Mouse (Mus musculus) embryonic facial prominence, embryonic 15.5 days (tissue): ENCODE data around the gene Igf2r. TPM values are rescaled to one million over a fixed set of nuclear protein-coding genes. Genes with fewer than 3 reads are reported as not detected.

Experiments
- ATAC-seq: fragments of 200-750 bp; cut with Nextera tagmentation; 2 replicates; pipeline ENCODE4 v1.8.0; 2017; ENCODE audit warnings: low read depth, moderate TSS enrichment; ENCODE audit not compliant: insufficient number of reproducible peaks, low FRiP score, low TSS enrichment
- H3K27ac ChIP-seq: fragments of 300-500 bp; sonication (generic); replicated peaks from 2 replicates; pipeline ENCODE4 v1.5.1; 2015; ENCODE audit warnings: mild to moderate bottlenecking, inconsistent platforms
- H3K27me3 ChIP-seq: fragments of 300-500 bp; sonication (generic); 2 replicates; pipeline ENCODE4 v1.6.1; 2015; ENCODE audit warnings: inconsistent platforms
- H3K36me3 ChIP-seq: fragments of 300-500 bp; sonication (generic); 2 replicates; pipeline ENCODE4 v1.6.1; 2015; ENCODE audit warnings: mild to moderate bottlenecking, inconsistent platforms
- H3K4me1 ChIP-seq: fragments of 300-500 bp; sonication (generic); 2 replicates; pipeline ENCODE4 v1.6.1; 2015; ENCODE audit warnings: inconsistent platforms
- H3K4me2 ChIP-seq: fragments of 300-500 bp; sonication (generic); replicated peaks from 2 replicates; pipeline ENCODE4 v1.6.1; 2015; ENCODE audit warnings: mild to moderate bottlenecking, inconsistent platforms
- H3K4me3 ChIP-seq: fragments of 300-500 bp; sonication (generic); replicated peaks from 2 replicates; pipeline ENCODE4 v1.5.1; 2015; ENCODE audit warnings: mild to moderate bottlenecking, inconsistent platforms
- H3K9ac ChIP-seq: fragments of 300-500 bp; sonication (generic); 2 replicates; pipeline ENCODE4 v1.6.1; 2015; ENCODE audit warnings: inconsistent platforms
- H3K9me3 ChIP-seq: fragments of 300-500 bp; sonication (generic); replicated peaks from 2 replicates; pipeline ENCODE4 v1.6.1; 2016; ENCODE audit warnings: inconsistent platforms
- WGBS: fragments of 180-500 bp; shearing (Covaris S2); methylation state at CpG from one replicate; pipeline ENCODE4 v1.1.7; 2015; 5-methylcytosine and 5-hydroxymethylcytosine counted together
- polyA plus RNA-seq: library from polyadenylated mRNA; unstranded; fragments of >200 nt; fragmentation: Nextera tagmentation; extraction: Ambion mirVana; gene quantifications from 2 replicates; pipeline ENCODE4 v1.2.1, GENCODE M21; 2015

Igf2r gene
- polyA plus RNA-seq, 1 experiment from 2014 or later = 39.8 TPM

GRCm38 (mm10) chr17:12660572-12661260 lies 108.7 kb downstream of the Igf2r start:
- no peak for ATAC-seq
- no peak overlapping the region for H3K27ac ChIP-seq
- H3K27me3 ChIP-seq = no peaks in the 10 kb centered on the region
- H3K9me3 ChIP-seq = no peaks in the 10 kb centered on the region
- H3K4me2 ChIP-seq = no peak overlapping the region
- 68% methylated on average over 13 of the region's 13 CpGs for WGBS
- H3K4me3 ChIP-seq = no peak overlapping the region
- no peaks in the 10 kb centered on the region for H3K36me3 ChIP-seq
- no peaks in the 10 kb centered on the region for H3K4me1 ChIP-seq
- H3K9ac ChIP-seq = no peak overlapping the region

- Histone ChIP-seq H3K4me2 (no peak overlapping the region), H3K4me1 (no peaks in the 10 kb centered on the region), H3K4me3 (no peak overlapping the region), H3K27me3 (no peaks in the 10 kb centered on the region), H3K36me3 (no peaks in the 10 kb centered on the region), H3K27ac (no peak overlapping the region), H3K9me3 (no peaks in the 10 kb centered on the region), H3K9ac (no peak overlapping the region)
- no peak for ATAC-seq
- WGBS = 86% methylated on average over 10 of the region's 10 CpGs
Measured at GRCm38 (mm10) chr17:12659233-12659632, 110.2 kb downstream of the Igf2r start.

DNA sequence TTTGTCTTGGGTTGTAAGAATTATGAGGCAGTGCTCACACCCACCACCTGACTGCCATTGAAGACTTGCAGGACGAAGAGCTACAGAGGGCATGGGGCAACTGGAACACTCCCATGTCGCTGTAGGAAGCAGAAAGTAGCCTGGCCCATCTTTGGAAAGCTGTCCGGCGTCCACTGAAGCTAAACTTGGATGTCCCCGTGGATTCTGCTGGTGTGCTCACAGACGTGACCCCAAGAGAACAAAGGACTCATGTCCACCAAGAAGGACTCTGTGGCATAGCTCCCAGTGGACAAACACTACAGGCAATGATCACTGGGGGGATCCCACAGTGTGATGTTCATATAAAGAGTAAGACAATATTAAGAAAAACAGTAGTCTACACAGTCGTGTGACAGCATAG lies 110.7 kb downstream of the Igf2r start:
- no peak overlapping the region for H3K4me3 ChIP-seq
- H3K9me3 ChIP-seq = no peaks in the 10 kb centered on the region
- H3K36me3 ChIP-seq = no peaks in the 10 kb centered on the region
- ATAC-seq = no peak
- WGBS = 82% methylated on average over 7 of the region's 7 CpGs
- no peak overlapping the region for H3K4me2 ChIP-seq
- H3K27ac ChIP-seq = no peak overlapping the region
- no peak overlapping the region for H3K9ac ChIP-seq
- no peaks in the 10 kb centered on the region for H3K27me3 ChIP-seq
- H3K4me1 ChIP-seq = no peaks in the 10 kb centered on the region

DNA sequence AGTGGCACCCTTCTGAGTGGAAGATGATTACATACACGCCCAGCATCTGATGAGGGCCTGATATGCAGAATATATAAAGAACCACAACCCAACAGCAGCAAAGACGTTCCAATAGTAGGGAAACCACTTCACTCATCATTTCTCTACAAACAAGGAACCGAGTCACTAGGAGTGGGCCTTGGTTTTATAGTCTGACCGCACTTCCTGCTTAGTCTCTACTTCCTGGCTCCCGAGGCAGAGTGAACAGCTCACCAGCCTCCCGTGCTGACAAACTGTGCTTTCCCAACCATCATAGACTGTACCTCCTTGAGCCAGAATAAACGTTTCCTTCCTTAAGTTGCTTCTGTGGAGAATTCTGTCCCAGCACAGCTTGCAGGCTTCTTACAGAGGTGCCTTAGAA lies 113.6 kb downstream of the Igf2r start:
- no peaks in the 10 kb centered on the region for H3K36me3 ChIP-seq
- no peak for ATAC-seq
- H3K4me3 ChIP-seq = no peak overlapping the region
- H3K4me2 ChIP-seq = no peak overlapping the region
- 63% methylated on average over 7 of the region's 7 CpGs for WGBS
- no peaks in the 10 kb centered on the region for H3K9me3 ChIP-seq
- no peaks in the 10 kb centered on the region for H3K4me1 ChIP-seq
- H3K27ac ChIP-seq = no peak overlapping the region
- no peaks in the 10 kb centered on the region for H3K27me3 ChIP-seq
- H3K9ac ChIP-seq = no peak overlapping the region

GRCm38 (mm10) chr17:12654061-12654460 lies 115.4 kb downstream of the Igf2r start:
- H3K4me3 ChIP-seq = no peak overlapping the region
- 61% methylated on average over 3 of the region's 3 CpGs for WGBS
- H3K9ac ChIP-seq = no peak overlapping the region
- H3K27me3 ChIP-seq = no peaks in the 10 kb centered on the region
- H3K4me1 ChIP-seq = no peaks in the 10 kb centered on the region
- no peak overlapping the region for H3K4me2 ChIP-seq
- H3K27ac ChIP-seq = no peak overlapping the region
- ATAC-seq = no peak
- no peaks in the 10 kb centered on the region for H3K9me3 ChIP-seq
- H3K36me3 ChIP-seq = no peaks in the 10 kb centered on the region

DNA sequence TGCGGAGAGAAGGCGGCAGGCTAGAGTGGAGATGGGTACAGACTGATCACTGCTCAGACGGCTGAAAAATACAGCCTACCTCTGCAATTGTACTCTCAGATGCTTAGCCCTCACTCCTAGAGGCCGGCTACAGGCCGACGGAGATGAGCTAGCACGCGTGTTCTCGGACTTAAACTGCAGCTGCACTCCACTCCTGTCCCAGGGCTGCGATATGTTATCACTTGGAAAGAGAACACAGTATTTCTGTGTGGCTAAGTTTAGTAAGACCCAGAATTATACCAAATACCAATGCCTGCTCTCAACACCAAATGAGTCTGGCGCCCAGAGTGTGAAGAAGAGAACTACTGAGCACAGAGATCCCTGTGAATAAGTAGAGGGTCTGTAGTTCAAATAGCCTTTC lies 116.9 kb downstream of the Igf2r start:
- Histone ChIP-seq H3K36me3 (no peaks in the 10 kb centered on the region), H3K27ac (no peak overlapping the region), H3K4me3 (no peak overlapping the region), H3K27me3 (no peaks in the 10 kb centered on the region), H3K9ac (no peak overlapping the region), H3K4me1 (no peaks in the 10 kb centered on the region), H3K9me3 (no peaks in the 10 kb centered on the region), H3K4me2 (no peak overlapping the region)
- WGBS = 89% methylated on average over 11 of the region's 11 CpGs
- ATAC-seq = no peak

DNA sequence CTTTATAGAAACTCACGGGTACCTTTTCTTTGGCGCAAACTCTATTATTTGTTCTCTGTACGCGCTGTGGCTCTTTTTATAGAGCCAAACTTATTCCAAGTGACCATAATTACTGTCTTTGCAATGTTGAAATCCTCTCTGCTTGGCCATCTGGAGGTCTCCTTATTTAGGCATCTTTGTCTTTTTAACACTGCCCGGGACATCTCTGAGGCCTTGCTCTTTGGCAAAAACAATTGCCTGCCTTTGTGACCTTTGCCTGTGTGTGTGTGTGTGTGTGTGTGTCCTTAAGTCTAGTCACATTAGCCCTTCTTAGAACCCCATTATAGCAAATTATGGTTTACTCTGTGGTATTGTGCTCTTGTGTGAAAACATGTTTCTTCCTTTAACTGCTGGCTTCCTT lies 124.0 kb downstream of the Igf2r start:
- Histone ChIP-seq H3K4me3 (no peak overlapping the region), H3K27me3 (no peaks in the 10 kb centered on the region), H3K36me3 (no peaks in the 10 kb centered on the region), H3K9ac (no peak overlapping the region), H3K4me1 (no peaks in the 10 kb centered on the region), H3K4me2 (no peak overlapping the region), H3K27ac (no peak overlapping the region), H3K9me3 (no peaks in the 10 kb centered on the region)
- ATAC-seq = no peak
- 84% methylated on average over 5 of the region's 5 CpGs for WGBS

DNA sequence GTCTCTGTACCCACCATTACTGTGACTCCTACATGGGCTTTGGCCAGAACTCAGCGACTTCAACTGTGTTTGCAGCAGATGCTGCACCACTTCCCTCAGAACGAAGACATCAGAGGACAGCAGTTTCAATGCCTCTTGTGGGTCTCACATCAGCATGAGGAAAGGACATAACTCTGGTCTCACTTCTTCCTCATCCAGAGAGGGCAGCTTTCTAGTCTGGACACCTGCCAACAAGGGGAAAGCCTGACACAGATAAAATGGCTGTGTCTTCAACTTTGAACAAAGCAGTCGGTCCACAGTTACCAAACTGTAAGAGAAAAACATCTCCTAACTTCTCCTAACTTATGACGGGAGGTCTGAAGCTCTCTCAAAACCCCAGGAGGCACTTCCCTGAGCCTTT lies 128.4 kb downstream of the Igf2r start:
- Histone ChIP-seq H3K36me3 (no peaks in the 10 kb centered on the region), H3K9ac (no peak overlapping the region), H3K9me3 (no peaks in the 10 kb centered on the region), H3K4me2 (no peak overlapping the region), H3K27ac (no peak overlapping the region), H3K27me3 (no peaks in the 10 kb centered on the region), H3K4me3 (no peak overlapping the region), H3K4me1 (no peaks in the 10 kb centered on the region)
- 77% methylated on average over 4 of the region's 4 CpGs for WGBS
- ATAC-seq = no peak

DNA sequence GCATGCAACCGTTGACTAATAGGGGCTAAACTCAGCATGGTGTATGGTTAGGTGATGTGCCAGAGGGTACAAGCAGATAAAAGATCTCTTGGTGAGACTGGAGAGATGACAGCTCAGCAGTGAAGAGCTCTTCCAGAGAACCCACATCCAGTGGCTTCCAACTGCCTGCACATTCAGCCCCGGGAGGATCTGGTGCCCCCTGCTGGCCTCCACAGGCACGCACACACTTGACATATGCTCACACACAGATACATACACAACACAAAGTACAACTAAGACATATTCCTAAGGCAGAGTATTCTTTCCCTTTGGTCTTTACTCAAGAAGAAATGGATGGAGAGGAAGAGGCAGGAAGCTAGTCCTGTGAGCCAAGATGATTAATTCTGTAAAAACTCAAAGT lies 129.9 kb downstream of the Igf2r start:
- H3K4me2 ChIP-seq = no peak overlapping the region
- H3K4me3 ChIP-seq = no peak overlapping the region
- H3K27ac ChIP-seq = no peak overlapping the region
- no peaks in the 10 kb centered on the region for H3K9me3 ChIP-seq
- no peak overlapping the region for H3K9ac ChIP-seq
- 97% methylated on average over 3 of the region's 3 CpGs for WGBS
- no peaks in the 10 kb centered on the region for H3K4me1 ChIP-seq
- H3K27me3 ChIP-seq = no peaks in the 10 kb centered on the region
- no peak for ATAC-seq
- no peaks in the 10 kb centered on the region for H3K36me3 ChIP-seq

GRCm38 (mm10) chr17:12634814-12635213 lies 134.7 kb downstream of the Igf2r start:
- no peaks in the 10 kb centered on the region for H3K4me1 ChIP-seq
- H3K9me3 ChIP-seq = no peaks in the 10 kb centered on the region
- no peaks in the 10 kb centered on the region for H3K36me3 ChIP-seq
- no peaks in the 10 kb centered on the region for H3K27me3 ChIP-seq
- H3K27ac ChIP-seq = no peak overlapping the region
- 69% methylated on average over 4 of the region's 4 CpGs for WGBS
- H3K9ac ChIP-seq = no peak overlapping the region
- no peak overlapping the region for H3K4me2 ChIP-seq
- no peak overlapping the region for H3K4me3 ChIP-seq
- ATAC-seq = no peak
